Mouse (Mus musculus) cerebellum, adult 2 months (tissue): ENCODE results near the gene P2ry10.

Source experiments
- CTCF ChIP-seq: fragments of 200-500 bp; IDR thresholded peaks from 2 replicates; pipeline ENCODE4 v1.5.1; 2011; ENCODE audit warnings: low read depth, mild to moderate bottlenecking, control low read depth, low read length, moderate library complexity, borderline replicate concordance; ENCODE audit not compliant: insufficient read depth
- POLR2A ChIP-seq: fragments of 200-500 bp; IDR thresholded peaks from 2 replicates; pipeline ENCODE4 v1.6.1; 2011; ENCODE audit warnings: low read length, control low read depth, borderline replicate concordance; ENCODE audit not compliant: insufficient read depth

GRCm38 (mm10) chrX:107116333-107116732 lies 28.0 kb downstream of the P2ry10 start:
- no peak for TF ChIP-seq POLR2A
- TF ChIP-seq CTCF, result no peak
